In genomic region chr15:79980716-79981115, GRCm38 (mm10) we compare ENCODE assay signal across 18 mouse cellular contexts. TPM values are rescaled to one million over a fixed set of nuclear protein-coding genes. Genes with fewer than 3 reads are reported as not detected.
DNase-seq lines count a peak whose midpoint lies in the region; ATAC-seq and TF ChIP-seq lines count a peak whose summit lies in the region.
"Had no signal": no experiment of that assay in that cellular context is flagged by ENCODE, and none has a peak within 500 bp of the region (broad histone marks: within the 10 kb centered on the region; RNA-seq: fewer than 3 reads in every experiment).

No protein-coding gene starts in this region.

- H3K4me3 ChIP-seq in hindbrain, embryonic 10.5 days, result no peak overlapping the region
- H3K4me3 ChIP-seq in hindbrain, embryonic 12.5 days, result no peak overlapping the region
- H3K4me3 ChIP-seq in testis, adult 2 months (ENCODE audit: control insufficient read depth, low read depth, low read length), result peak overlapping the region; percentile 65
- H3K4me3 ChIP-seq: heart, embryonic 10.5 days; megakaryocyte, embryonic 14.5 days; midbrain, embryonic 15.5 days; neural tube, embryonic 15.5 days; stomach, embryonic 15.5 days had no signal

- no peak for TF ChIP-seq CTCF in testis, adult 2 months (IDR thresholded peaks at IDR 0.05; ENCODE audit: control insufficient read depth, insufficient read depth, insufficient replicate concordance, low read depth, low read length)

- 0 out of 2 replicates have a peak overlapping the region, but pooled peaks have one; percentile 50 for H3K27ac ChIP-seq in hindbrain, embryonic 10.5 days
- no peak overlapping the region for H3K27ac ChIP-seq in hindbrain, embryonic 12.5 days
- H3K27ac ChIP-seq in testis, adult 2 months (ENCODE audit: control insufficient read depth, insufficient read depth, low read depth, low read length), result no peak overlapping the region
- H3K27ac ChIP-seq: heart, embryonic 10.5 days; midbrain, embryonic 15.5 days; neural tube, embryonic 15.5 days; stomach, embryonic 15.5 days had no signal

- H3K9me3 ChIP-seq in hindbrain, embryonic 10.5 days, result peaks cover 4% of the 10 kb centered on the region; the same call in 1 of the 2 replicates
- no peaks in the 10 kb centered on the region for H3K9me3 ChIP-seq in hindbrain, embryonic 12.5 days (replicated peaks)
- H3K9me3 ChIP-seq: heart, embryonic 10.5 days; megakaryocyte, embryonic 14.5 days; midbrain, embryonic 15.5 days; neural tube, embryonic 15.5 days; stomach, embryonic 15.5 days had no signal

- TF ChIP-seq POLR2A in testis, adult 2 months (IDR thresholded peaks at IDR 0.05; ENCODE audit: control insufficient read depth, low read depth, low read length), result no peak

- no peak overlapping the region for H3K4me2 ChIP-seq in hindbrain, embryonic 12.5 days (replicated peaks)
- H3K4me2 ChIP-seq: midbrain, embryonic 15.5 days; neural tube, embryonic 15.5 days; stomach, embryonic 15.5 days had no signal

- no peaks in the 10 kb centered on the region for H3K36me3 ChIP-seq in hindbrain, embryonic 10.5 days
- no peaks in the 10 kb centered on the region for H3K36me3 ChIP-seq in hindbrain, embryonic 12.5 days
- H3K36me3 ChIP-seq in testis, adult 2 months (ENCODE audit: control insufficient read depth, insufficient read depth, low read length), result no peaks in the 10 kb centered on the region
- H3K36me3 ChIP-seq: heart, embryonic 10.5 days; midbrain, embryonic 15.5 days; neural tube, embryonic 15.5 days; stomach, embryonic 15.5 days had no signal

- no peak for DNase-seq in hindbrain, embryonic 10.5 days (ENCODE audit: low spot score)
- peak; percentile 26 to 38 for DNase-seq in kidney, postnatal 36 days
- no peak for DNase-seq in kidney, postnatal 4 days
- DNase-seq in testis, postnatal 14 days (ENCODE audit: low spot score), result no peak
- DNase-seq in lung, postnatal 36 days, result peak; percentile 62
- DNase-seq in gastrocnemius, postnatal 36 days, result no peak
- DNase-seq: cerebellum, adult 2 months; liver, postnatal 0 days; right cerebral cortex, postnatal 14 days had no signal

- WGBS in hindbrain, embryonic 10.5 days, result 82% methylated on average over 11 of the region's 11 CpGs
- WGBS in hindbrain, embryonic 12.5 days, result 77% methylated on average over 11 of the region's 11 CpGs

- intact Hi-C loops in gastrocnemius, postnatal 36 days (cut with DNase I), result no loop called here

- no peak overlapping the region for H3K9ac ChIP-seq in hindbrain, embryonic 12.5 days
- H3K9ac ChIP-seq: liver, postnatal 0 days; midbrain, embryonic 15.5 days; neural tube, embryonic 15.5 days; stomach, embryonic 15.5 days had no signal

- H3K4me1 ChIP-seq in hindbrain, embryonic 10.5 days (replicated peaks), result peaks cover 22% of the 10 kb centered on the region
- peaks cover 6% of the 10 kb centered on the region; the same call in 1 of the 2 replicates for H3K4me1 ChIP-seq in hindbrain, embryonic 12.5 days
- peaks cover 8% of the 10 kb centered on the region for H3K4me1 ChIP-seq in testis, adult 2 months (ENCODE audit: control insufficient read depth, insufficient read depth, low read length)
- H3K4me1 ChIP-seq: midbrain, embryonic 15.5 days; neural tube, embryonic 15.5 days; stomach, embryonic 15.5 days had no signal

- H3K27me3 ChIP-seq in hindbrain, embryonic 10.5 days (ENCODE audit: insufficient read depth, poor library complexity, severe bottlenecking), result no peaks in the 10 kb centered on the region
- H3K27me3 ChIP-seq in hindbrain, embryonic 12.5 days, result no peaks in the 10 kb centered on the region
- H3K27me3 ChIP-seq in testis, adult 2 months (ENCODE audit: control insufficient read depth, insufficient read depth, low read length), result no peaks in the 10 kb centered on the region
- H3K27me3 ChIP-seq: midbrain, embryonic 15.5 days; neural tube, embryonic 15.5 days; stomach, embryonic 15.5 days had no signal

- ATAC-seq in hindbrain, embryonic 12.5 days (ENCODE audit: low FRiP score), result no peak
- ATAC-seq: CD4-positive, CD25-positive, alpha-beta regulatory T cell, adult 4 months; forebrain, embryonic 16.5 days; liver, postnatal 0 days; midbrain, embryonic 15.5 days had no signal

RNA-seq across cellular contexts. Expression of gene Cbx7, which starts 9.8 kb away (rescaled TPM):
- polyA plus RNA-seq in hindbrain, embryonic 10.5 days (2016; fragmentation: Nextera tagmentation; extraction: Ambion mirVana), result 2.4 and 2.9 TPM in 2 replicates
- 3.1 and 4.2 TPM in 2 replicates for polyA plus RNA-seq in hindbrain, embryonic 12.5 days (2016; fragmentation: Nextera tagmentation; extraction: Ambion mirVana)
- 44.0 and 47.8 TPM in 2 replicates for polyA plus RNA-seq in testis, adult 2 months (2012; rRNA removed)
- total RNA-seq in gastrocnemius, postnatal 36 days (2021), result 10 to 100 TPM; 10.8 to 16.8 TPM

RNA-seq across cellular contexts. Expression of gene Pdgfb, which starts 34.1 kb away (rescaled TPM):
- polyA plus RNA-seq in hindbrain, embryonic 10.5 days (2016; fragmentation: Nextera tagmentation; extraction: Ambion mirVana), result 1.6 and 1.8 TPM in 2 replicates
- polyA plus RNA-seq in hindbrain, embryonic 12.5 days (2016; fragmentation: Nextera tagmentation; extraction: Ambion mirVana), result 2.5 and 3.2 TPM in 2 replicates
- 1.6 and 1.9 TPM in 2 replicates for polyA plus RNA-seq in testis, adult 2 months (2012; rRNA removed)
- 10 to 100 TPM; 16.5 to 17.9 TPM for total RNA-seq in gastrocnemius, postnatal 36 days (2021)

Comparison
In these comparisons a context has a peak if more than half of its experiments do, and no peak if none do; other contexts are left out.
1. DNase-seq: peak in kidney, postnatal 36 days (2 of 2) and lung, postnatal 36 days (single experiment); none in hindbrain, embryonic 10.5 days (single experiment), kidney, postnatal 4 days (0 of 2), testis, postnatal 14 days (single experiment) and gastrocnemius, postnatal 36 days (0 of 2).